Mouse (Mus musculus) kidney, adult 18-20 months (tissue): Measurements from ENCODE around the gene Abat.

ENCODE experiments used
- DNase-seq: peaks from one replicate; pipeline ENCODE4 v3.0.0; 2021

Gene Abat

GRCm38 (mm10) chr16:8639466-8640191 is 126.4 kb downstream of the Abat start:
- no peak for DNase-seq

- DNase-seq, result peak; percentile 56
These were observed 130.6 kb downstream of the Abat start for GRCm38 (mm10) chr16:8643855-8644254.

- DNase-seq, result no peak
These were observed 132.3 kb downstream of the Abat start for GRCm38 (mm10) chr16:8645546-8645945.

- no peak for DNase-seq
These were observed 136.8 kb downstream of the Abat start for GRCm38 (mm10) chr16:8650007-8650406.

GRCm38 (mm10) chr16:8655108-8655507 is 141.9 kb downstream of the Abat start:
- no peak for DNase-seq

- no peak for DNase-seq
These were observed 142.4 kb downstream of the Abat start for GRCm38 (mm10) chr16:8655599-8655998.

- no peak for DNase-seq
These were observed 143.0 kb downstream of the Abat start for GRCm38 (mm10) chr16:8656256-8656655.

- DNase-seq, result no peak
These were observed 145.1 kb downstream of the Abat start for GRCm38 (mm10) chr16:8658349-8658748.

GRCm38 (mm10) chr16:8658764-8659163 is 145.5 kb downstream of the Abat start:
- DNase-seq, result peak; percentile 53

GRCm38 (mm10) chr16:8663022-8663421 is 149.8 kb downstream of the Abat start:
- DNase-seq, result no peak

- DNase-seq, result no peak
These were observed 150.6 kb downstream of the Abat start for GRCm38 (mm10) chr16:8663606-8664539.

GRCm38 (mm10) chr16:8665367-8665766 is 152.1 kb downstream of the Abat start:
- no peak for DNase-seq

- peak; percentile 46 for DNase-seq
These were observed 153.2 kb downstream of the Abat start for GRCm38 (mm10) chr16:8666452-8666851.

GRCm38 (mm10) chr16:8667261-8667660 is 154.0 kb downstream of the Abat start:
- DNase-seq, result no peak

GRCm38 (mm10) chr16:8667814-8668213 is 154.6 kb downstream of the Abat start:
- DNase-seq, result no peak

- DNase-seq, result no peak
These were observed 155.2 kb downstream of the Abat start for GRCm38 (mm10) chr16:8668386-8668785.

GRCm38 (mm10) chr16:8669432-8669831 is 156.2 kb downstream of the Abat start:
- DNase-seq, result no peak

GRCm38 (mm10) chr16:8670041-8671035 is 157.1 kb downstream of the Abat start:
- DNase-seq, result no peak
